Mouse (Mus musculus): ENCODE measurements around the gene Polr2b. TPM values are rescaled to one million over a fixed set of nuclear protein-coding genes. Genes with fewer than 3 reads are reported as not detected.

The Polr2b gene
- polyA plus RNA-seq (2012; rRNA removed) = 16.1 and 30.7 TPM in 2 replicates

DNA sequence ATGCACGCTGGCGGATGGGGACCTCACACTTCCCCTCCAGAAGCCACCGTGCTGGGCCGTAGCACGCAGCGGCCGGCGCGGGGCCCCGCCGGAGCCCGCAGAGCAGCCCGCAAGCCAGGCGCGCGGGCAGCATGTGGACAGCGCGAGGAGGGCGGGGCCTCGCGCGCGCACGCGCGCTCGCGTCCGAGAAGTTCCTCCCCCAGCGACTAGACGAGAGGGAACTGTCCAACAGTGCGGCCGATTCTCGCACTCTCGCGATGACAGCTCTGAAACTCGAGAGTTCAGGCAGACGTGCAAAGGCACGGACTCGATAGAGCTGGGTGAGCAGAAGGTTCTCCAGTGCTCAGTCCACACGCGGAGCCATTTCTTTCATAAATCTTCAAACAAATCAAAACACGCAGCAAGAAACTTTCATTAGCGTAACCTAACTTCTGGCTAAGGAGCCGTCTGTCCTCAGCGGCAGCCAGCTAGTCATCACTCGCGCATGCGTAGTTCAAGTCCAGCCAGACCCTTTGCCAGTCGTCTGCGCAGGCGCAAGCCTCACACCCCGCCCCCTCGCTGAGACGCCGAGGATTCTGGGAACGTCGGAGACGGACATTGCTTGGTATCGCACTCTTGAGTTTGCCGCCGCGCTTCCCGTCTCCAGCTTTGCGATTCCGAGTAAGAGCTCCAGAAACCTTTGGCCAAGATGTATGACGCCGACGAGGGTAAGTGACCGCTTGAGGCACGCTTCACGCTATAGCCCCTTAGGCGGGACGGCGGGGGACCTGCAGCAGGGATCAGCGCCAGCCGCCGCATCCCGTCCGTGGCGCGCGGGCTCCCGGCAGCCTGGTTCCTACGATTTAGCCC lies at the start of gene Polr2b, which contains the start of gene Noa1:
TSS of gene Polr2b (plus strand) at position 224 of the 849 bp plus-strand sequence.
TSS of gene Noa1 (minus strand) at position 161 of the 849 bp plus-strand sequence.

DNA sequence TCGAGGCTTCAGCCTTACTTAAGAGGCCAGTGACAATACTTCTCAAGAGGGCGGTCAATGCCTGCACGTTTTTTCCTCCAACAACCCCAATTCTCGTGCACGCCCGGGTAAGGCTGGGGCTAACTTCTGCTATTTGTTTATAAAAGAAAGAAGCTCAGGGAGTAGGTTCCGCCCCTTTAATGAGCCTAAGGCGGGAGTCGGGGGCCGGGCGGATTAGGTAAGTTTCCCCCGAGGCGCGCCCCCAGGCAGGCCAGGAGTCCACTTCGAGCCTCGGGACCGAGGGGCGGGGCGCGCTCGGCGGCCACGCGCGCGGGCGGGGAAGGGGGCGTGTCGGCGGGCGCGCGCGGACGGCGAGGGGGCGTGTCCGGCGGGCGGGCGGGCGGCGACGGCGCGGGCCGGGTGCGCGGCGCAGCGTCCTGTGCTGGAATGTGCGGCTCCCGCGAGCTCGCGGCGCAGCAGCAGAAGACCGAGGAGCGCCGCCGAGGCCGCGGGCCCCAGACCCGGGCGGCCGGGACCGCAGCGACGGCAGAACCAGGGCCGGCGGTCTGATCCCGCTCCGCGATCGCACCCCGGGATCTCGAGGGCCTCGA lies 44.8 kb upstream of the Polr2b start, which contains the start of gene Rest:
TSS of gene Rest (plus strand) at position 411 of the 590 bp plus-strand sequence.

Other genes with a start within 250 kb of the Polr2b start
- gene Hopx, start 195.0 kb upstream of the Polr2b start, polyA plus RNA-seq (2012; rRNA removed) = 24.7 and 25.2 TPM in 2 replicates
- gene Spink2, start 98.7 kb upstream of the Polr2b start, polyA plus RNA-seq (2012; rRNA removed) = 0.31 TPM in 1 of 2 replicates, not detected in the other
- gene Rest, start 44.7 kb upstream of the Polr2b start, polyA plus RNA-seq (2012; rRNA removed) = 10.5 and 10.8 TPM in 2 replicates
- 26.4 and 34.2 TPM in 2 replicates for gene Noa1, start 63 bp upstream of the Polr2b start, polyA plus RNA-seq (2012; rRNA removed)
- gene Igfbp7, start 97.9 kb downstream of the Polr2b start, polyA plus RNA-seq (2012; rRNA removed) = 5,375 and 11,661 TPM in 2 replicates